ENCODE assay signal across 12 mouse cellular contexts in genomic region chr5:113196916-113197794, GRCm38 (mm10). TPM values are rescaled to one million over a fixed set of nuclear protein-coding genes. Genes with fewer than 3 reads are reported as not detected.
DNase-seq lines count a peak whose midpoint lies in the region; ATAC-seq and TF ChIP-seq lines count a peak whose summit lies in the region.
"Had no signal": no experiment of that assay in that cellular context is flagged by ENCODE, and none has a peak within 500 bp of the region (broad histone marks: within the 10 kb centered on the region; RNA-seq: fewer than 3 reads in every experiment).

No protein-coding gene starts in this region.

- H3K4me1 ChIP-seq in hindbrain, embryonic 10.5 days (replicated peaks) = peaks cover 24% of the 10 kb centered on the region
- H3K4me1 ChIP-seq in hindbrain, embryonic 16.5 days (ENCODE audit: control insufficient read depth, insufficient read depth, low read depth, low read length) = peaks cover 2% of the 10 kb centered on the region
- peaks cover 2% of the 10 kb centered on the region; the same call in 1 of the 2 replicates for H3K4me1 ChIP-seq in midbrain, embryonic 11.5 days (ENCODE audit: control insufficient read depth, insufficient read depth, low read length)
- H3K4me1 ChIP-seq in midbrain, embryonic 15.5 days = peaks cover 6% of the 10 kb centered on the region
- peaks cover 31% of the 10 kb centered on the region for H3K4me1 ChIP-seq in heart, embryonic 15.5 days (replicated peaks)
- peaks cover 3% of the 10 kb centered on the region for H3K4me1 ChIP-seq in small intestine, adult 2 months (ENCODE audit: control insufficient read depth, insufficient read depth, insufficient read length, low read length)

- no peak for TF ChIP-seq CTCF in small intestine, adult 2 months (IDR thresholded peaks at IDR 0.05; ENCODE audit: extremely low read depth, insufficient read length, insufficient replicate concordance, low read depth, low read length)

- ATAC-seq in hindbrain, embryonic 16.5 days = no peak
- no peak for ATAC-seq in midbrain, embryonic 11.5 days (ENCODE audit: low FRiP score)
- no peak for ATAC-seq in midbrain, embryonic 15.5 days (replicated peaks)
- no peak for ATAC-seq in heart, embryonic 15.5 days (replicated peaks; ENCODE audit: insufficient number of reproducible peaks, insufficient read depth, low FRiP score, low read depth)
- ATAC-seq in granulocyte monocyte progenitor cell, adult 5-6 weeks (replicated peaks; ENCODE audit: poor library complexity, severe bottlenecking) = no peak

- no peaks in the 10 kb centered on the region for H3K27me3 ChIP-seq in hindbrain, embryonic 10.5 days (ENCODE audit: insufficient read depth, poor library complexity, severe bottlenecking)
- H3K27me3 ChIP-seq in hindbrain, embryonic 16.5 days (replicated peaks; ENCODE audit: control insufficient read depth, insufficient read depth, low read length) = no peaks in the 10 kb centered on the region
- no peaks in the 10 kb centered on the region for H3K27me3 ChIP-seq in midbrain, embryonic 11.5 days (ENCODE audit: control insufficient read depth, insufficient read depth, low read length)
- no peaks in the 10 kb centered on the region for H3K27me3 ChIP-seq in midbrain, embryonic 15.5 days (replicated peaks)
- H3K27me3 ChIP-seq in heart, embryonic 15.5 days = no peaks in the 10 kb centered on the region; the same call in 1 of the 2 replicates
- no peaks in the 10 kb centered on the region for H3K27me3 ChIP-seq in small intestine, adult 2 months (ENCODE audit: control insufficient read depth, insufficient read depth, low read length)

- DNase-seq in hindbrain, embryonic 10.5 days (ENCODE audit: low spot score) = no peak
- DNase-seq in midbrain, embryonic 11.5 days (ENCODE audit: low spot score, missing footprints) = peak; percentile 64
- DNase-seq in MN1 (ENCODE audit: low spot score) = no peak
- DNase-seq: cerebellum, adult 11-12 months; retina, postnatal 1 day; thymus, adult 18-20 months had no signal

- no peak overlapping the region for H3K9ac ChIP-seq in hindbrain, embryonic 16.5 days (ENCODE audit: low read depth, low read length)
- H3K9ac ChIP-seq in midbrain, embryonic 11.5 days (ENCODE audit: low read length) = no peak overlapping the region
- no peak overlapping the region for H3K9ac ChIP-seq in midbrain, embryonic 15.5 days
- H3K9ac ChIP-seq in heart, embryonic 15.5 days = no peak overlapping the region

- no peak overlapping the region for H3K4me3 ChIP-seq in hindbrain, embryonic 10.5 days
- H3K4me3 ChIP-seq in hindbrain, embryonic 16.5 days (ENCODE audit: low read length) = no peak overlapping the region
- no peak overlapping the region for H3K4me3 ChIP-seq in midbrain, embryonic 11.5 days (ENCODE audit: low read depth, low read length)
- no peak overlapping the region for H3K4me3 ChIP-seq in midbrain, embryonic 15.5 days
- H3K4me3 ChIP-seq in heart, embryonic 15.5 days = no peak overlapping the region
- H3K4me3 ChIP-seq in small intestine, adult 2 months (ENCODE audit: low read depth, low read length) = no peak overlapping the region

- no peaks in the 10 kb centered on the region for H3K36me3 ChIP-seq in hindbrain, embryonic 10.5 days
- no peaks in the 10 kb centered on the region for H3K36me3 ChIP-seq in hindbrain, embryonic 16.5 days (ENCODE audit: control insufficient read depth, insufficient read depth, low read length)
- no peaks in the 10 kb centered on the region for H3K36me3 ChIP-seq in midbrain, embryonic 11.5 days (ENCODE audit: control insufficient read depth, insufficient read depth, low read length)
- H3K36me3 ChIP-seq in midbrain, embryonic 15.5 days (replicated peaks) = no peaks in the 10 kb centered on the region
- H3K36me3 ChIP-seq in heart, embryonic 15.5 days = no peaks in the 10 kb centered on the region
- peaks cover 39% of the 10 kb centered on the region for H3K36me3 ChIP-seq in small intestine, adult 2 months (ENCODE audit: control insufficient read depth, insufficient read depth, low read length)

- TF ChIP-seq POLR2A in small intestine, adult 2 months (IDR thresholded peaks at IDR 0.05; ENCODE audit: low read depth, low read length) = no peak

- no peaks in the 10 kb centered on the region for H3K9me3 ChIP-seq in hindbrain, embryonic 10.5 days
- no peaks in the 10 kb centered on the region for H3K9me3 ChIP-seq in hindbrain, embryonic 16.5 days (ENCODE audit: control insufficient read depth, low read length)
- no peaks in the 10 kb centered on the region for H3K9me3 ChIP-seq in midbrain, embryonic 11.5 days (ENCODE audit: control insufficient read depth, low read length)
- H3K9me3 ChIP-seq in midbrain, embryonic 15.5 days = no peaks in the 10 kb centered on the region
- H3K9me3 ChIP-seq in heart, embryonic 15.5 days (replicated peaks) = no peaks in the 10 kb centered on the region

- 69% methylated on average over 9 of the region's 9 CpGs for WGBS in hindbrain, embryonic 10.5 days
- 64% methylated on average over 9 of the region's 9 CpGs for WGBS in hindbrain, embryonic 16.5 days
- WGBS in midbrain, embryonic 11.5 days = 70% methylated on average over 9 of the region's 9 CpGs
- 72% methylated on average over 9 of the region's 9 CpGs for WGBS in midbrain, embryonic 15.5 days
- 34% methylated on average over 9 of the region's 9 CpGs for WGBS in heart, embryonic 15.5 days
- 65% methylated on average over 9 of the region's 9 CpGs for WGBS in small intestine, adult 2 months

- H3K4me2 ChIP-seq in hindbrain, embryonic 16.5 days (ENCODE audit: low read length) = no peak overlapping the region
- H3K4me2 ChIP-seq in midbrain, embryonic 11.5 days = no peak overlapping the region
- H3K4me2 ChIP-seq in midbrain, embryonic 15.5 days = no peak overlapping the region
- H3K4me2 ChIP-seq in heart, embryonic 15.5 days = no peak overlapping the region

- peak overlapping the region; percentile 64 for H3K27ac ChIP-seq in hindbrain, embryonic 10.5 days
- H3K27ac ChIP-seq in hindbrain, embryonic 16.5 days (ENCODE audit: low read depth, low read length) = no peak overlapping the region
- no peak overlapping the region for H3K27ac ChIP-seq in midbrain, embryonic 11.5 days (ENCODE audit: low read depth, low read length)
- no peak overlapping the region for H3K27ac ChIP-seq in midbrain, embryonic 15.5 days
- peak overlapping the region; percentile 81 for H3K27ac ChIP-seq in heart, embryonic 15.5 days
- H3K27ac ChIP-seq in small intestine, adult 2 months (ENCODE audit: insufficient read depth, low read depth, low read length) = 0 out of 2 replicates have a peak overlapping the region, but pooled peaks have one; percentile 29

RNA-seq across cellular contexts. Expression of gene 2900026A02Rik, which starts 23.9 kb away (rescaled TPM):
- 2.1 and 4.1 TPM in 2 replicates for polyA plus RNA-seq in hindbrain, embryonic 10.5 days (2016; fragmentation: Nextera tagmentation; extraction: Ambion mirVana)
- polyA plus RNA-seq in hindbrain, embryonic 16.5 days (2015; fragmentation: Nextera tagmentation; extraction: Ambion mirVana) = 4.3 and 4.8 TPM in 2 replicates
- 0.98 and 1.2 TPM in 2 replicates for polyA plus RNA-seq in midbrain, embryonic 11.5 days (2014; fragmentation: Nextera tagmentation; extraction: Ambion mirVana)
- 3.9 TPM in 2 replicates for polyA plus RNA-seq in midbrain, embryonic 15.5 days (2015; fragmentation: Nextera tagmentation; extraction: Ambion mirVana)
- 14.1 and 17.4 TPM in 2 replicates for polyA plus RNA-seq in heart, embryonic 15.5 days (2015; fragmentation: Nextera tagmentation; extraction: Ambion mirVana)
- polyA plus RNA-seq in small intestine, adult 2 months (2012; rRNA removed) = 24.2 and 70.8 TPM in 2 replicates
- 3.0 and 4.1 TPM in 2 replicates for total RNA-seq in granulocyte monocyte progenitor cell, adult 5-6 weeks (2014; fragmentation: Nextera tagmentation)
- total RNA-seq in granulocyte monocyte progenitor cell, adult 5-6 weeks (2017) = 0.47 and 0.88 TPM in 2 replicates

RNA-seq across cellular contexts. Expression of gene Tmem211, which starts 29.6 kb away (rescaled TPM):
- 0.11 TPM in 1 of 2 replicates, not detected in the other for polyA plus RNA-seq in hindbrain, embryonic 10.5 days (2016; fragmentation: Nextera tagmentation; extraction: Ambion mirVana)
- not detected in 2 replicates for polyA plus RNA-seq in hindbrain, embryonic 16.5 days (2015; fragmentation: Nextera tagmentation; extraction: Ambion mirVana)
- polyA plus RNA-seq in midbrain, embryonic 11.5 days (2014; fragmentation: Nextera tagmentation; extraction: Ambion mirVana) = 0.16 TPM in 1 of 2 replicates, not detected in the other
- polyA plus RNA-seq in midbrain, embryonic 15.5 days (2015; fragmentation: Nextera tagmentation; extraction: Ambion mirVana) = 0.09 and 0.14 TPM in 2 replicates
- polyA plus RNA-seq in heart, embryonic 15.5 days (2015; fragmentation: Nextera tagmentation; extraction: Ambion mirVana) = not detected in 2 replicates
- not detected in 2 replicates for polyA plus RNA-seq in small intestine, adult 2 months (2012; rRNA removed)
- not detected in 2 replicates for total RNA-seq in granulocyte monocyte progenitor cell, adult 5-6 weeks (2014; fragmentation: Nextera tagmentation)
- not detected in 2 replicates for total RNA-seq in granulocyte monocyte progenitor cell, adult 5-6 weeks (2017)
- total RNA-seq: layer of hippocampus, adult 8-10 months had no signal

Comparison
In these comparisons a context has a peak if more than half of its experiments do, and no peak if none do; other contexts are left out.
1. H3K27ac ChIP-seq: peak in hindbrain, embryonic 10.5 days (single experiment), heart, embryonic 15.5 days (single experiment) and small intestine, adult 2 months (single experiment); none in hindbrain, embryonic 16.5 days (single experiment), midbrain, embryonic 11.5 days (single experiment) and midbrain, embryonic 15.5 days (single experiment).